Mouse (Mus musculus) hindbrain, embryonic 11.5 days (tissue): ENCODE data around the gene Hpd. TPM values are rescaled to one million over a fixed set of nuclear protein-coding genes. Genes with fewer than 3 reads are reported as not detected.

Source experiments
- ATAC-seq: fragments of 200-750 bp; cut with Nextera tagmentation; 2 replicates; pipeline ENCODE4 v1.8.0; 2017; ENCODE audit warnings: mild to moderate bottlenecking, moderate TSS enrichment, moderate library complexity; ENCODE audit not compliant: low FRiP score
- DNase-seq: peaks from one replicate; pipeline ENCODE4 v3.0.0-alpha.2; 2015; ENCODE audit warnings: low spot score
- H3K27ac ChIP-seq: fragments of 300-500 bp; sonication (generic); 2 replicates; pipeline ENCODE4 v1.5.1; 2014; ENCODE audit warnings: mild to moderate bottlenecking, low read depth, low read length
- H3K27me3 ChIP-seq: fragments of 300-500 bp; sonication (generic); 2 replicates; pipeline ENCODE4 v1.6.1; 2014; ENCODE audit warnings: mild to moderate bottlenecking, low read length, moderate library complexity, mixed read lengths; ENCODE audit not compliant: control insufficient read depth, insufficient read depth
- H3K36me3 ChIP-seq: fragments of 300-500 bp; sonication (generic); 2 replicates; pipeline ENCODE4 v1.6.1; 2014; ENCODE audit warnings: mild to moderate bottlenecking, low read length, moderate library complexity, mixed read lengths; ENCODE audit not compliant: control insufficient read depth, insufficient read depth
- H3K4me1 ChIP-seq: fragments of 300-500 bp; sonication (generic); replicated peaks from 2 replicates; pipeline ENCODE4 v1.6.1; 2014; ENCODE audit warnings: low read length, mixed read lengths; ENCODE audit not compliant: control insufficient read depth, insufficient read depth
- H3K4me2 ChIP-seq: fragments of 300-500 bp; sonication (generic); replicated peaks from 2 replicates; pipeline ENCODE4 v1.6.1; 2014; ENCODE audit warnings: mild to moderate bottlenecking, low read depth, low read length
- H3K4me3 ChIP-seq: fragments of 300-500 bp; sonication (generic); 2 replicates; pipeline ENCODE4 v1.5.1; 2014; ENCODE audit warnings: low read depth, low read length
- H3K9ac ChIP-seq: fragments of 300-500 bp; sonication (generic); 2 replicates; pipeline ENCODE4 v1.6.1; 2014; ENCODE audit warnings: low read depth, low read length
- H3K9me3 ChIP-seq: fragments of 300-500 bp; sonication (generic); 2 replicates; pipeline ENCODE4 v1.6.1; 2016; ENCODE audit warnings: low read length; ENCODE audit not compliant: control insufficient read depth
- WGBS: fragments of 180-500 bp; shearing (Covaris S2); extraction: QIAGEN DNeasy Blood & Tissue Kit; methylation state at CpG from one replicate; pipeline ENCODE4 v1.1.7; 2014; 5-methylcytosine and 5-hydroxymethylcytosine counted together
- polyA plus RNA-seq: library from polyadenylated mRNA; unstranded; fragments of >200 nt; fragmentation: Nextera tagmentation; extraction: Ambion mirVana; gene quantifications from 2 replicates; pipeline ENCODE4 v1.2.1, GENCODE M21; 2014

Gene Hpd
- polyA plus RNA-seq, 1 experiment from 2014 or later: not detected

- no peaks in the 10 kb centered on the region for H3K27me3 ChIP-seq
- peak overlapping the region; percentile 100 for H3K27ac ChIP-seq
- H3K4me1 ChIP-seq: peaks cover 18% of the 10 kb centered on the region
- ATAC-seq (0 out of 2 replicates have a peak, but pooled peaks have one; percentile 18), DNase-seq (peak; percentile 77)
- H3K9ac ChIP-seq: peak overlapping the region; percentile 99
- peak overlapping the region; percentile 100 for H3K4me2 ChIP-seq
- H3K36me3 ChIP-seq: peaks cover 5% of the 10 kb centered on the region; the same call in 1 of the 2 replicates
- H3K9me3 ChIP-seq: no peaks in the 10 kb centered on the region
- H3K4me3 ChIP-seq: peak overlapping the region; percentile 96
- WGBS: 0% methylated on average over 24 of the region's 38 CpGs
These were observed 40.9 kb downstream of the Hpd start for GRCm38 (mm10) chr5:123141555-123142160.

GRCm38 (mm10) chr5:123140694-123141554 is 41.6 kb downstream of the Hpd start:
- H3K27ac ChIP-seq: peak overlapping the region; percentile 100
- H3K27me3 ChIP-seq: no peaks in the 10 kb centered on the region
- 0% methylated on average over 31 of the region's 31 CpGs for WGBS
- peak; percentile 92 for DNase-seq
- H3K4me1 ChIP-seq: peaks cover 23% of the 10 kb centered on the region
- no peaks in the 10 kb centered on the region for H3K36me3 ChIP-seq
- peak overlapping the region; percentile 100 for H3K4me2 ChIP-seq
- peak overlapping the region; percentile 99 for H3K9ac ChIP-seq
- peak; percentile 47 for ATAC-seq
- H3K4me3 ChIP-seq: peak overlapping the region; percentile 96
- H3K9me3 ChIP-seq: no peaks in the 10 kb centered on the region

- DNase-seq (peak; percentile 67), ATAC-seq (no peak)
- Histone ChIP-seq H3K27me3 (no peaks in the 10 kb centered on the region), H3K4me1 (peaks cover 25% of the 10 kb centered on the region), H3K36me3 (no peaks in the 10 kb centered on the region), H3K4me3 (peak overlapping the region; percentile 96), H3K9me3 (no peaks in the 10 kb centered on the region), H3K27ac (peak overlapping the region; percentile 100), H3K4me2 (peak overlapping the region; percentile 100), H3K9ac (peak overlapping the region; percentile 100)
- under 1% methylated on average over 28 of the region's 28 CpGs for WGBS
These were observed 42.6 kb downstream of the Hpd start for GRCm38 (mm10) chr5:123139722-123140627.

- Histone ChIP-seq H3K4me1 (peaks cover 29% of the 10 kb centered on the region), H3K27ac (peak overlapping the region; percentile 100), H3K9me3 (no peaks in the 10 kb centered on the region), H3K27me3 (no peaks in the 10 kb centered on the region), H3K4me3 (peak overlapping the region; percentile 96), H3K36me3 (no peaks in the 10 kb centered on the region), H3K4me2 (peak overlapping the region; percentile 100), H3K9ac (peak overlapping the region; percentile 100)
- DNase-seq: peak; percentile 81
- under 1% methylated on average over 39 of the region's 39 CpGs for WGBS
- no peak for ATAC-seq
These were observed 43.4 kb downstream of the Hpd start for GRCm38 (mm10) chr5:123138953-123139721.

GRCm38 (mm10) chr5:123138230-123138911 is 44.2 kb downstream of the Hpd start:
- H3K27me3 ChIP-seq: no peaks in the 10 kb centered on the region
- H3K27ac ChIP-seq: peak overlapping the region; percentile 100
- H3K4me3 ChIP-seq: peak overlapping the region; percentile 96
- peak overlapping the region; percentile 100 for H3K4me2 ChIP-seq
- under 1% methylated on average over 39 of the region's 40 CpGs for WGBS
- ATAC-seq (peak; percentile 67), DNase-seq (peak; percentile 87)
- H3K9me3 ChIP-seq: no peaks in the 10 kb centered on the region
- H3K36me3 ChIP-seq: no peaks in the 10 kb centered on the region
- H3K9ac ChIP-seq: peak overlapping the region; percentile 100
- H3K4me1 ChIP-seq: peaks cover 28% of the 10 kb centered on the region

- H3K36me3 ChIP-seq: no peaks in the 10 kb centered on the region
- 0% methylated on average over 5 of the region's 6 CpGs for WGBS
- H3K9me3 ChIP-seq: no peaks in the 10 kb centered on the region
- peak overlapping the region; percentile 100 for H3K4me2 ChIP-seq
- no peaks in the 10 kb centered on the region for H3K27me3 ChIP-seq
- peak overlapping the region; percentile 96 for H3K4me3 ChIP-seq
- H3K27ac ChIP-seq: peak overlapping the region; percentile 100
- peaks cover 28% of the 10 kb centered on the region for H3K4me1 ChIP-seq
- ATAC-seq: no peak
- peak overlapping the region; percentile 100 for H3K9ac ChIP-seq
- peak; percentile 82 for DNase-seq
These were observed 44.7 kb downstream of the Hpd start for GRCm38 (mm10) chr5:123137910-123138229.

GRCm38 (mm10) chr5:123137044-123137909 is 45.2 kb downstream of the Hpd start:
- peak overlapping the region; percentile 100 for H3K27ac ChIP-seq
- H3K9me3 ChIP-seq: no peaks in the 10 kb centered on the region
- WGBS: 2% methylated on average over 20 of the region's 20 CpGs
- H3K36me3 ChIP-seq: no peaks in the 10 kb centered on the region
- H3K4me2 ChIP-seq: peak overlapping the region; percentile 100
- ATAC-seq (no peak), DNase-seq (peak; percentile 53)
- H3K4me3 ChIP-seq: peak overlapping the region; percentile 96
- no peaks in the 10 kb centered on the region for H3K27me3 ChIP-seq
- peak overlapping the region; percentile 100 for H3K9ac ChIP-seq
- H3K4me1 ChIP-seq: peaks cover 30% of the 10 kb centered on the region
